Mouse (Mus musculus) heart, adult 18-20 months (tissue): ENCODE results near the gene Rpl34. TPM values are rescaled to one million over a fixed set of nuclear protein-coding genes. Genes with fewer than 3 reads are reported as not detected.

ENCODE experiments used
- total RNA-seq, 2 experiments: library from RNA; stranded (reverse); gene quantifications; 2 replicates each; pipeline ENCODE4 v1.2.3; 2021

The Rpl34 gene
- total RNA-seq, 2 experiments from 2014 or later: 324 to 396 TPM

Other genes with a start within 250 kb of the Rpl34 start
- gene Etnppl, start 113.0 kb downstream of the Rpl34 start, total RNA-seq: not detected
- 10 to 100 TPM; 46.2 to 50.8 TPM for gene Ostc, start 21.0 kb downstream of the Rpl34 start, total RNA-seq